19 mouse cellular contexts compared by ENCODE assay signal in genomic region chr6:77951276-77951675, GRCm38 (mm10). TPM values are rescaled to one million over a fixed set of nuclear protein-coding genes. Genes with fewer than 3 reads are reported as not detected.
DNase-seq lines count a peak whose midpoint lies in the region; ATAC-seq lines count a peak whose summit lies in the region.
"Had no signal": no experiment of that assay in that cellular context is flagged by ENCODE, and none has a peak within 500 bp of the region (broad histone marks: within the 10 kb centered on the region; RNA-seq: fewer than 3 reads in every experiment).

No protein-coding gene starts in this region.

- H3K4me1 ChIP-seq in forebrain, embryonic 16.5 days (replicated peaks; ENCODE audit: control insufficient read depth, insufficient read depth, low read length), result peaks cover 9% of the 10 kb centered on the region
- peaks cover 10% of the 10 kb centered on the region for H3K4me1 ChIP-seq in forebrain, embryonic 13.5 days
- no peaks in the 10 kb centered on the region for H3K4me1 ChIP-seq in kidney, embryonic 16.5 days (ENCODE audit: insufficient read depth, low read length)
- H3K4me1 ChIP-seq in limb, embryonic 10.5 days, result no peaks in the 10 kb centered on the region
- H3K4me1 ChIP-seq: embryonic facial prominence, embryonic 13.5 days had no signal

- H3K27me3 ChIP-seq in forebrain, embryonic 16.5 days (replicated peaks; ENCODE audit: control insufficient read depth, insufficient read depth, low read length), result no peaks in the 10 kb centered on the region
- no peaks in the 10 kb centered on the region for H3K27me3 ChIP-seq in forebrain, embryonic 13.5 days
- H3K27me3 ChIP-seq in kidney, embryonic 16.5 days (ENCODE audit: insufficient read depth, low read length), result no peaks in the 10 kb centered on the region
- no peaks in the 10 kb centered on the region for H3K27me3 ChIP-seq in limb, embryonic 10.5 days (ENCODE audit: low read depth, poor library complexity, severe bottlenecking)
- H3K27me3 ChIP-seq: CH12.LX; embryonic facial prominence, embryonic 13.5 days; midbrain, embryonic 13.5 days had no signal

- no peaks in the 10 kb centered on the region for H3K9me3 ChIP-seq in forebrain, embryonic 16.5 days (ENCODE audit: control insufficient read depth, low read length)
- no peaks in the 10 kb centered on the region for H3K9me3 ChIP-seq in forebrain, embryonic 13.5 days (replicated peaks)
- H3K9me3 ChIP-seq in kidney, embryonic 16.5 days (ENCODE audit: low read length), result no peaks in the 10 kb centered on the region
- no peaks in the 10 kb centered on the region for H3K9me3 ChIP-seq in limb, embryonic 10.5 days (replicated peaks)
- H3K9me3 ChIP-seq: embryonic facial prominence, embryonic 13.5 days; midbrain, embryonic 13.5 days had no signal

- H3K4me3 ChIP-seq in forebrain, embryonic 16.5 days (replicated peaks; ENCODE audit: low read length), result no peak overlapping the region
- H3K4me3 ChIP-seq in forebrain, embryonic 13.5 days, result no peak overlapping the region
- H3K4me3 ChIP-seq in kidney, embryonic 16.5 days (ENCODE audit: low read length), result no peak overlapping the region
- H3K4me3 ChIP-seq in limb, embryonic 10.5 days, result no peak overlapping the region
- H3K4me3 ChIP-seq: embryonic facial prominence, embryonic 13.5 days; heart, adult 2 months; midbrain, embryonic 13.5 days had no signal

- WGBS in forebrain, embryonic 16.5 days, result 49% methylated on average over 4 of the region's 4 CpGs
- WGBS in forebrain, embryonic 13.5 days, result 75% methylated on average over 4 of the region's 4 CpGs
- WGBS in kidney, embryonic 16.5 days, result 84% methylated on average over 4 of the region's 4 CpGs
- 92% methylated on average over 4 of the region's 4 CpGs for WGBS in limb, embryonic 10.5 days

- no peak overlapping the region for H3K4me2 ChIP-seq in forebrain, embryonic 16.5 days (ENCODE audit: low read length)
- H3K4me2 ChIP-seq in forebrain, embryonic 13.5 days, result no peak overlapping the region
- no peak overlapping the region for H3K4me2 ChIP-seq in kidney, embryonic 16.5 days (replicated peaks; ENCODE audit: low read depth, low read length)
- H3K4me2 ChIP-seq: embryonic facial prominence, embryonic 13.5 days; midbrain, embryonic 13.5 days had no signal

- no peaks in the 10 kb centered on the region for H3K36me3 ChIP-seq in forebrain, embryonic 16.5 days (ENCODE audit: control insufficient read depth, insufficient read depth)
- H3K36me3 ChIP-seq in forebrain, embryonic 13.5 days (ENCODE audit: poor library complexity, severe bottlenecking), result 0 out of 2 replicates have a peak, but pooled peaks cover under 1% of the 10 kb centered on the region
- no peaks in the 10 kb centered on the region for H3K36me3 ChIP-seq in kidney, embryonic 16.5 days (ENCODE audit: insufficient read depth, low read length)
- H3K36me3 ChIP-seq in limb, embryonic 10.5 days, result no peaks in the 10 kb centered on the region
- H3K36me3 ChIP-seq: embryonic facial prominence, embryonic 13.5 days; midbrain, embryonic 13.5 days had no signal

- H3K27ac ChIP-seq in forebrain, embryonic 16.5 days (ENCODE audit: low read length), result no peak overlapping the region
- no peak overlapping the region for H3K27ac ChIP-seq in forebrain, embryonic 13.5 days
- H3K27ac ChIP-seq in kidney, embryonic 16.5 days (ENCODE audit: low read length), result no peak overlapping the region
- H3K27ac ChIP-seq in limb, embryonic 10.5 days, result no peak overlapping the region
- H3K27ac ChIP-seq: embryonic facial prominence, embryonic 13.5 days; heart, adult 2 months; kidney, postnatal 0 days; midbrain, embryonic 13.5 days had no signal

- peak; percentile 53; the same call in 1 of the 2 replicates for ATAC-seq in forebrain, embryonic 16.5 days
- ATAC-seq in forebrain, embryonic 13.5 days, result no peak; the same call in 1 of the 2 replicates
- no peak for ATAC-seq in kidney, embryonic 16.5 days (ENCODE audit: low FRiP score, low TSS enrichment)

- no peak overlapping the region for H3K9ac ChIP-seq in forebrain, embryonic 16.5 days (replicated peaks; ENCODE audit: low read depth, low read length)
- no peak overlapping the region for H3K9ac ChIP-seq in forebrain, embryonic 13.5 days
- no peak overlapping the region for H3K9ac ChIP-seq in kidney, embryonic 16.5 days (replicated peaks; ENCODE audit: low read length)
- H3K9ac ChIP-seq: embryonic facial prominence, embryonic 13.5 days; midbrain, embryonic 13.5 days had no signal

- peak; percentile 89 for DNase-seq in brain, adult 2 months (ENCODE audit: low read depth, low spot score)
- peak; percentile 57 to 73 for DNase-seq in cerebellum, adult 18-20 months
- DNase-seq in cerebellum, postnatal 36 days, result peak; percentile 48 to 64
- no peak for DNase-seq in limb, embryonic 10.5 days (ENCODE audit: low spot score)
- DNase-seq: adrenal gland, postnatal 25 days; gastrocnemius, postnatal 10 days; heart, adult 2 months; heart, postnatal 36 days; kidney, adult 11 months; liver; lung, postnatal 10 days; thymus, postnatal 25 days had no signal

RNA-seq across cellular contexts. Expression of gene Ctnna2, which starts 28.2 kb away (rescaled TPM):
- polyA plus RNA-seq in forebrain, embryonic 16.5 days (2015; fragmentation: Nextera tagmentation; extraction: Ambion mirVana), result 130 and 149 TPM in 2 replicates
- 83.4 and 100.0 TPM in 2 replicates for polyA plus RNA-seq in forebrain, embryonic 13.5 days (2015; fragmentation: Nextera tagmentation; extraction: Ambion mirVana)
- 0.82 and 0.91 TPM in 2 replicates for polyA plus RNA-seq in kidney, embryonic 16.5 days (2015; fragmentation: Nextera tagmentation; extraction: Ambion mirVana)
- 0.90 and 1.7 TPM in 2 replicates for polyA plus RNA-seq in limb, embryonic 10.5 days (2016; fragmentation: Nextera tagmentation; extraction: Ambion mirVana)

Comparison
In these comparisons a context has a peak if more than half of its experiments do, and no peak if none do; other contexts are left out.
1. RNA of gene Ctnna2, which starts 28.2 kb away (polyA plus RNA-seq): 130 to 149 TPM in forebrain, embryonic 16.5 days and 83.4 to 100.0 TPM in forebrain, embryonic 13.5 days; 0.90 to 1.7 TPM in limb, embryonic 10.5 days and 0.82 to 0.91 TPM in kidney, embryonic 16.5 days; every median in the first group is over 10 times any median in the second.